Mouse (Mus musculus) intestine, postnatal 0 days (tissue): ENCODE data around the gene Fyb2. TPM values are rescaled to one million over a fixed set of nuclear protein-coding genes. Genes with fewer than 3 reads are reported as not detected.

Source experiments
- ATAC-seq: fragments of 200-750 bp; cut with Nextera tagmentation; 2 replicates; pipeline ENCODE4 v1.8.0; 2017; ENCODE audit warnings: mild to moderate bottlenecking, moderate TSS enrichment, moderate library complexity
- H3K27ac ChIP-seq: fragments of 300-500 bp; sonication (generic); 2 replicates; pipeline ENCODE4 v1.5.1; 2014; ENCODE audit warnings: mild to moderate bottlenecking, low read depth, low read length, moderate library complexity
- H3K27me3 ChIP-seq: fragments of 300-500 bp; sonication (generic); replicated peaks from 2 replicates; pipeline ENCODE4 v1.6.1; 2014; ENCODE audit warnings: low read length, mixed read lengths; ENCODE audit not compliant: control insufficient read depth, insufficient read depth
- H3K36me3 ChIP-seq: fragments of 300-500 bp; sonication (generic); 2 replicates; pipeline ENCODE4 v1.6.1; 2014; ENCODE audit warnings: mild to moderate bottlenecking, moderate library complexity; ENCODE audit not compliant: control insufficient read depth, insufficient read depth
- H3K4me1 ChIP-seq: fragments of 300-500 bp; sonication (generic); replicated peaks from 2 replicates; pipeline ENCODE4 v1.6.1; 2014; ENCODE audit warnings: antibody characterized with exemption, low read length, mixed read lengths; ENCODE audit not compliant: control insufficient read depth, insufficient read depth
- H3K4me2 ChIP-seq: fragments of 300-500 bp; sonication (generic); replicated peaks from 2 replicates; pipeline ENCODE4 v1.6.1; 2014; ENCODE audit warnings: low read depth, mild to moderate bottlenecking, moderate library complexity
- H3K4me3 ChIP-seq: fragments of 300-500 bp; sonication (generic); 2 replicates; pipeline ENCODE4 v1.5.1; 2014; ENCODE audit warnings: low read depth, low read length
- H3K9ac ChIP-seq: fragments of 300-500 bp; sonication (generic); 2 replicates; pipeline ENCODE4 v1.6.1; 2014; ENCODE audit warnings: mild to moderate bottlenecking, low read depth, low read length
- H3K9me3 ChIP-seq: fragments of 300-500 bp; sonication (generic); 2 replicates; pipeline ENCODE4 v1.6.1; 2016; ENCODE audit warnings: mixed run types; ENCODE audit not compliant: control insufficient read depth
- CTCF ChIP-seq: sonication (generic); IDR thresholded peaks from 2 replicates; pipeline ENCODE4 v1.5.1; 2016; ENCODE audit warnings: low read depth, mild to moderate bottlenecking, control low read depth, antibody characterized with exemption, moderate library complexity
- WGBS: fragments of 180-500 bp; shearing (Covaris S2); extraction: QIAGEN DNeasy Blood & Tissue Kit; methylation state at CpG from one replicate; pipeline ENCODE4 v1.1.7; 2014; 5-methylcytosine and 5-hydroxymethylcytosine counted together
- polyA plus RNA-seq: library from polyadenylated mRNA; unstranded; fragments of >200 nt; fragmentation: Nextera tagmentation; extraction: Ambion mirVana; gene quantifications from 2 replicates; pipeline ENCODE4 v1.2.1, GENCODE M21; 2015

The Fyb2 gene
- polyA plus RNA-seq, 1 experiment from 2014 or later: 0.25 TPM

DNA sequence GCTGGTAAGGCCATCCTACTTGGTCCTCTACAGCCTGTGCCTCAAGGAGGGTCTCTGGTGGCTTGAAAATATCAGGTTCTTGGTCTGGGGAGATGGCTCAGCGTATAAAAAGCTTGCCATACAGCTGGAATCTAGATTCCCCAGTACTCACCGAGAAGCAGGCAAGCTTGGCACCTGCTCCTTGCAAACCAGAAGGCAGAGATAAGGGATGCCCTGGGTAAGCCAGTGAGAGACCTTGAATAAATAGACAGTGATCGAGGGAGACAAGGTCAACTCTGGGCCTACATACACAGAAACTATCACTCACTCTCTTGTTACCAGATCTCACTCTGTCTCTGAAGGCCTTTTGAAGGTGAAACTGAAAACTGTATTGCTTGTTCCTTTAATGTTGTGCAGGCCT, 21.7 kb downstream of the Fyb2 start:
- H3K4me2 ChIP-seq: no peak overlapping the region
- no peak overlapping the region for H3K27ac ChIP-seq
- H3K36me3 ChIP-seq: no peaks in the 10 kb centered on the region
- H3K27me3 ChIP-seq: no peaks in the 10 kb centered on the region
- no peak for ATAC-seq
- no peaks in the 10 kb centered on the region for H3K4me1 ChIP-seq
- 47% methylated on average over 3 of the region's 3 CpGs for WGBS
- no peaks in the 10 kb centered on the region for H3K9me3 ChIP-seq
- TF ChIP-seq CTCF: no peak
- no peak overlapping the region for H3K9ac ChIP-seq
- no peak overlapping the region for H3K4me3 ChIP-seq

DNA sequence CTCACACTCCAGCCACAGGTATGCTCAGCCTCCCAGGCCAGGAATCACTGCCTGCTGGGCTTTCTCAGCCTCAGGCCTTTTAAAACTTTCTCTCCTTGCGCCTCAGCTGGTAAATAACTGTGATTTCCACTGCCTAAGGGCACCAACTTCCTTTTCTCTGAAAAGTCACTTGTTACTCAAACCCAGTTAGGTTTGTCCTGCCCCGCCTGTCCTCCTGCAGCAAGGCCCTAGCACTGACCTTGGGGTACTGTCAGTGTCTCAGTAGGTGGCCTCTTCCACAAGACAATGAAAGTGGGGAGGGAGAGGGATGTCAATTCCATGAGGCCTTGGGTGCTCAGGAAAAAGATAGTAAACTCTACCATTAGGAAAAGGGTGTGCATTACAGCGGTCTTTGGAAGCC, 22.2 kb downstream of the Fyb2 start:
- no peak for TF ChIP-seq CTCF
- no peaks in the 10 kb centered on the region for H3K27me3 ChIP-seq
- ATAC-seq: no peak
- no peaks in the 10 kb centered on the region for H3K4me1 ChIP-seq
- no peaks in the 10 kb centered on the region for H3K9me3 ChIP-seq
- WGBS: 69% methylated on average over 3 of the region's 3 CpGs
- no peak overlapping the region for H3K4me3 ChIP-seq
- no peaks in the 10 kb centered on the region for H3K36me3 ChIP-seq
- H3K9ac ChIP-seq: no peak overlapping the region
- H3K4me2 ChIP-seq: no peak overlapping the region
- H3K27ac ChIP-seq: no peak overlapping the region

DNA sequence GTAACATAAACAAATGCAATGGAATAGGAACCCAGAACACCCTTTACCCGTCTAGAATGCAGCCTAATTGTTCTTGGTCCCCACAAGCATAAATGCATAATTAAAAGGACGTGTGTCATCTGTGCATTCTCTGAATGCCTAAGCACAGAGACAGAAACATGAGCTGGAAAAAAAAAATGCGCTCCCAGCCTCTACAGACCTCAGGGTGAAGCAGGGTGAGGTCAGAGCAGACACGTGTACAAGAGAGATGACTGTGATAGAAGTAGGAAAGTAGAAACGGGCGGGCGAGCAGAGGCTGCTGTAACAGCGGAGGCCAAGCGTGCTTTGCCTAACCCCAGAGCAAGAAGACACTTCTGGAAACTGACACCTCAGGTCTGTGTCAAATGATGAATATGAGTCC, 22.8 kb downstream of the Fyb2 start:
- Histone ChIP-seq H3K9ac (no peak overlapping the region), H3K27ac (no peak overlapping the region), H3K4me3 (no peak overlapping the region), H3K4me1 (no peaks in the 10 kb centered on the region), H3K36me3 (no peaks in the 10 kb centered on the region), H3K4me2 (no peak overlapping the region), H3K9me3 (no peaks in the 10 kb centered on the region), H3K27me3 (no peaks in the 10 kb centered on the region)
- ATAC-seq: no peak
- WGBS: 52% methylated on average over 9 of the region's 9 CpGs
- TF ChIP-seq CTCF: no peak

DNA sequence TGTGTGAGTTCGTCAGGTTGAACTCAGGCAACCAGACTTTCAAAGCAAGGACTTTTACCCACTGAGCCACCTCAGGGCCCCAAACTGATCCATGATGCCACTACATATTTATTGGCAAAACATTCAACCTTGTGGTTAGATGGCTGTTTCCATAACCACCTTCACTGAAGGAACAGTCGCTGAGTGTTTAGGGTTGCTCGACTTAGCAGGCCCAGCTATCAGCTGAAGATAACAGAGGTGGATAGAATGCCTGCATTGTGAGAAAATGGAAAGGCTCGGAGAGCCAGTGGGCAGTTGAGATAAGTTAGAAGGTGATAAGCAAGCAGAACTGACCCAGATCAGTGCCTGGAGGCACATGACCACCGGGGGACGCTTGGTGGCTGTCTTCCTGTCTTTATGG, 26.3 kb downstream of the Fyb2 start:
- Histone ChIP-seq H3K27ac (no peak overlapping the region), H3K9ac (no peak overlapping the region), H3K27me3 (no peaks in the 10 kb centered on the region), H3K9me3 (no peaks in the 10 kb centered on the region), H3K4me1 (no peaks in the 10 kb centered on the region), H3K4me2 (no peak overlapping the region), H3K36me3 (no peaks in the 10 kb centered on the region), H3K4me3 (no peak overlapping the region)
- no peak for ATAC-seq
- WGBS: 47% methylated on average over 6 of the region's 6 CpGs
- no peak for TF ChIP-seq CTCF

DNA sequence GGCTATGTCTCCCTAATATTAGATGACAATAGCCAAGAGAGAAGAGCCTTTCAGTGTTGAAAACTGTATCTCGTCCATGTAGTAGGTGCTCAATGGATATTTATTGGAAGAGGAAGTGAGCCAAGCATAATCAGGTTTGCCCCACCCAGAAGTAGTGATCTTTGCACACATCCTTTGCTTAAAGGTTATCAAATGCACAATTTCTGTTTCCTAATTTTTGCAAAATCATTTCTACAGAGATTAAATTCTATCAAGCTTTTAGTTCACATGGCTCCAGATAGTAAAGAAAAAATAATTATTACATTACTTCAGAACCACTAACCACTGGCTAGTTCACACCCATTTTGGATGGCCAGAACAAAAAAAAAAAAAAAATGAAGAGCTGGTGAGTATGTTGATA, 28.6 kb downstream of the Fyb2 start:
- no peak for TF ChIP-seq CTCF
- H3K9ac ChIP-seq: no peak overlapping the region
- H3K27me3 ChIP-seq: no peaks in the 10 kb centered on the region
- no peaks in the 10 kb centered on the region for H3K36me3 ChIP-seq
- H3K4me1 ChIP-seq: no peaks in the 10 kb centered on the region
- H3K27ac ChIP-seq: no peak overlapping the region
- no peaks in the 10 kb centered on the region for H3K9me3 ChIP-seq
- H3K4me2 ChIP-seq: no peak overlapping the region
- no peak overlapping the region for H3K4me3 ChIP-seq
- WGBS: 44% methylated on average over 1 of the region's 1 CpGs
- ATAC-seq: no peak

DNA sequence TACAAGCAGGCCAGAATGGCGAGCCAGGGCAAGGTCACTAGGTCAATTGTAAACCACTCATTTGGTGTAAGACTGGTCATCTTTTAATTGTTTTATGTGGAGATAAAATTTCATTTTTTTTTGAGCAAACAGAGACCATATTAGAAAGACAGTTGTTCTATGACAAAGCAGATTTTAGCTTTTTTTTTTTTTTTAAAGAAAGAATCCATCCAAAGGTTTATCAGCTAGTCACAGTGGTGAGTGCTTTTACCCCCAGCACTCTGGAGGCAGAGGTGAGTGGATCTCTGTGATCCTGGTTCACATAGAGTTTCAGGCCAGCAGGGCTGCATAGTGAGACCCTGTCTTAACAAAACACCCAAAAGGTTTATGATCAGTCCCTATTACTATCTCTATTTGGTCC, 31.2 kb downstream of the Fyb2 start:
- Histone ChIP-seq H3K36me3 (no peaks in the 10 kb centered on the region), H3K27me3 (no peaks in the 10 kb centered on the region), H3K4me2 (no peak overlapping the region), H3K27ac (no peak overlapping the region), H3K4me1 (no peaks in the 10 kb centered on the region), H3K9ac (no peak overlapping the region), H3K9me3 (no peaks in the 10 kb centered on the region), H3K4me3 (no peak overlapping the region)
- no peak for ATAC-seq
- 62% methylated on average over 1 of the region's 1 CpGs for WGBS
- TF ChIP-seq CTCF: no peak

DNA sequence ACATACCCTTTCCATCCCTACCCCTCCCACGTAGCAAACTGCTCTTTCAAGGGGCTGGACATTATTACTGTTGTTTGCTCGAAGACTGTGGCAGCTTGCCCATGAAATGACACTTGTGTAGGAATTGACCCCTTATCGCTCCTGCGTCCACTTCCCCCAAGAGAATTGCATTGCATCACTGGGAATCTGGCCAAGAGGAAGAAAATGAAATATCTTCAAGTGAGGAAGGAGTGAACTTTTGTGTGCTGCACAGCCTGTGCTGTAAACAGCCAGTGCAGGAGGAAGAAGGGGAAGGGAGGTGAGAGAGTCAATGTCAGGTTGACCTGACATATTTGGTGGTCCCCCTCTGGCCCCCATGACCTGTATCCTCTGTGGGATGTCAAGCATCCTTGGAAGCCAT, 35.6 kb downstream of the Fyb2 start:
- H3K9me3 ChIP-seq: no peaks in the 10 kb centered on the region
- WGBS: 33% methylated on average over 4 of the region's 4 CpGs
- no peak for TF ChIP-seq CTCF
- no peaks in the 10 kb centered on the region for H3K4me1 ChIP-seq
- H3K9ac ChIP-seq: no peak overlapping the region
- no peak overlapping the region for H3K27ac ChIP-seq
- H3K4me3 ChIP-seq: no peak overlapping the region
- ATAC-seq: no peak
- H3K27me3 ChIP-seq: no peaks in the 10 kb centered on the region
- no peaks in the 10 kb centered on the region for H3K36me3 ChIP-seq
- H3K4me2 ChIP-seq: no peak overlapping the region
